ENCODE assay signal across 13 mouse cellular contexts in the genomic region with DNA sequence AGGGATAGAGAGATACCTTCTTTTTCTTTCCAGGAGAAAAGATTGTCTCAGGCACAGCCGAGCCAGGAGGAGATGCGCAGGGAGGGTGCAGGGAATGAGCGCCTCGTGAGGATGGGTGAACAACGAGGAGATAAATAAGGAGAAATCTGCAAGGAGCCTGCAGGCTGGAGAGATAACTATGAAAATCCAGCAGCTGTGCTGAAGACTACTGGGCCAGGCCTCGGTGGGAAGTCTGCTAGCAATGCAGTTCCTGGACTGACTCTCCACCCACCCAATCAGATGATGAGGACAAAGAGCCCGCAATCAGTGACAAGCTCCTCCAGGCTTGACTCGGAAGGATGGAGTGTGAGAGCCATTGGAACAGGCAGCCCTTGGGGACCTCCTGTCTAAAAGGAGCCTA. TPM values are rescaled to one million over a fixed set of nuclear protein-coding genes. Genes with fewer than 3 reads are reported as not detected.
DNase-seq lines count a peak whose midpoint lies in the region; ATAC-seq and TF ChIP-seq lines count a peak whose summit lies in the region.
"Had no signal": no experiment of that assay in that cellular context is flagged by ENCODE, and none has a peak within 500 bp of the region (broad histone marks: within the 10 kb centered on the region; RNA-seq: fewer than 3 reads in every experiment).

No protein-coding gene starts in this region.

- H3K4me3 ChIP-seq in forebrain, embryonic 14.5 days (ENCODE audit: low read depth, low read length), result no peak overlapping the region
- no peak overlapping the region for H3K4me3 ChIP-seq in forebrain, embryonic 12.5 days (replicated peaks)
- no peak overlapping the region for H3K4me3 ChIP-seq in limb, embryonic 13.5 days
- H3K4me3 ChIP-seq in limb, embryonic 10.5 days, result no peak overlapping the region
- no peak overlapping the region for H3K4me3 ChIP-seq in hindbrain, postnatal 0 days (ENCODE audit: low read length)
- H3K4me3 ChIP-seq: heart, embryonic 13.5 days; limb, embryonic 12.5 days had no signal

- ATAC-seq in forebrain, embryonic 14.5 days, result peak; percentile 44; the same call in 1 of the 2 replicates
- no peak for ATAC-seq in forebrain, embryonic 12.5 days (ENCODE audit: low FRiP score)
- no peak for ATAC-seq in limb, embryonic 13.5 days (ENCODE audit: low FRiP score, low read depth)
- ATAC-seq in hindbrain, postnatal 0 days, result peak; percentile 33
- ATAC-seq: lung, postnatal 0 days had no signal

- no peaks in the 10 kb centered on the region for H3K36me3 ChIP-seq in forebrain, embryonic 14.5 days (ENCODE audit: control insufficient read depth, insufficient read depth, low read length)
- no peaks in the 10 kb centered on the region for H3K36me3 ChIP-seq in forebrain, embryonic 12.5 days (replicated peaks)
- H3K36me3 ChIP-seq in limb, embryonic 13.5 days, result no peaks in the 10 kb centered on the region
- no peaks in the 10 kb centered on the region for H3K36me3 ChIP-seq in limb, embryonic 10.5 days
- no peaks in the 10 kb centered on the region for H3K36me3 ChIP-seq in hindbrain, postnatal 0 days (ENCODE audit: insufficient read depth, low read length)
- H3K36me3 ChIP-seq: heart, embryonic 13.5 days; limb, embryonic 12.5 days had no signal

- 19% methylated on average over 8 of the region's 8 CpGs for WGBS in forebrain, embryonic 14.5 days
- WGBS in forebrain, embryonic 12.5 days, result 13% methylated on average over 8 of the region's 8 CpGs
- WGBS in limb, embryonic 13.5 days, result 23% methylated on average over 8 of the region's 8 CpGs
- WGBS in limb, embryonic 10.5 days, result 23% methylated on average over 8 of the region's 8 CpGs
- WGBS in hindbrain, postnatal 0 days, result 18% methylated on average over 8 of the region's 8 CpGs

- H3K27me3 ChIP-seq in forebrain, embryonic 14.5 days (replicated peaks; ENCODE audit: control insufficient read depth, insufficient read depth, low read length), result no peaks in the 10 kb centered on the region
- no peaks in the 10 kb centered on the region; the same call in 1 of the 2 replicates for H3K27me3 ChIP-seq in forebrain, embryonic 12.5 days
- no peaks in the 10 kb centered on the region for H3K27me3 ChIP-seq in limb, embryonic 13.5 days
- peaks cover 15% of the 10 kb centered on the region for H3K27me3 ChIP-seq in limb, embryonic 10.5 days (ENCODE audit: low read depth, poor library complexity, severe bottlenecking)
- no peaks in the 10 kb centered on the region for H3K27me3 ChIP-seq in hindbrain, postnatal 0 days (ENCODE audit: insufficient read depth, low read length)
- H3K27me3 ChIP-seq: Patski had no signal

- no peak overlapping the region for H3K4me2 ChIP-seq in forebrain, embryonic 14.5 days (ENCODE audit: low read length)
- H3K4me2 ChIP-seq in forebrain, embryonic 12.5 days, result no peak overlapping the region
- 0 out of 2 replicates have a peak overlapping the region, but pooled peaks have one; percentile 16 for H3K4me2 ChIP-seq in limb, embryonic 13.5 days (replicated peaks)
- H3K4me2 ChIP-seq in hindbrain, postnatal 0 days (ENCODE audit: low read depth, low read length), result peak overlapping the region; percentile 19; the same call in 1 of the 2 replicates
- H3K4me2 ChIP-seq: heart, embryonic 13.5 days; limb, embryonic 12.5 days had no signal

- no peak for DNase-seq in forebrain, embryonic 14.5 days (ENCODE audit: low spot score)
- no peak for DNase-seq in limb, embryonic 10.5 days (ENCODE audit: low spot score)
- peak; percentile 44 for DNase-seq in hindbrain, postnatal 0 days (ENCODE audit: low spot score)
- DNase-seq in right cerebral cortex, postnatal 14 days, result peak; percentile 38
- DNase-seq in cerebellum, adult 9-10 months, result no peak
- no peak for DNase-seq in adrenal gland, postnatal 25 days

- H3K9ac ChIP-seq in forebrain, embryonic 14.5 days (ENCODE audit: low read length), result no peak overlapping the region
- no peak overlapping the region for H3K9ac ChIP-seq in forebrain, embryonic 12.5 days
- H3K9ac ChIP-seq in limb, embryonic 13.5 days, result no peak overlapping the region
- H3K9ac ChIP-seq in hindbrain, postnatal 0 days (replicated peaks; ENCODE audit: low read length), result 0 out of 2 replicates have a peak overlapping the region, but pooled peaks have one; percentile 25
- H3K9ac ChIP-seq: heart, embryonic 13.5 days; limb, embryonic 12.5 days had no signal

- no peaks in the 10 kb centered on the region for H3K4me1 ChIP-seq in forebrain, embryonic 14.5 days (ENCODE audit: control insufficient read depth, insufficient read depth, low read length)
- H3K4me1 ChIP-seq in forebrain, embryonic 12.5 days, result peaks cover 16% of the 10 kb centered on the region
- peaks cover 43% of the 10 kb centered on the region for H3K4me1 ChIP-seq in limb, embryonic 13.5 days
- H3K4me1 ChIP-seq in limb, embryonic 10.5 days, result peaks cover 32% of the 10 kb centered on the region
- peaks cover 4% of the 10 kb centered on the region; the same call in 1 of the 2 replicates for H3K4me1 ChIP-seq in hindbrain, postnatal 0 days (ENCODE audit: insufficient read depth, low read length)

- H3K9me3 ChIP-seq in forebrain, embryonic 14.5 days (replicated peaks; ENCODE audit: control insufficient read depth, low read length), result no peaks in the 10 kb centered on the region
- H3K9me3 ChIP-seq in forebrain, embryonic 12.5 days, result no peaks in the 10 kb centered on the region
- H3K9me3 ChIP-seq in limb, embryonic 13.5 days, result no peaks in the 10 kb centered on the region
- H3K9me3 ChIP-seq in limb, embryonic 10.5 days (replicated peaks), result no peaks in the 10 kb centered on the region
- no peaks in the 10 kb centered on the region for H3K9me3 ChIP-seq in hindbrain, postnatal 0 days (ENCODE audit: low read length)
- H3K9me3 ChIP-seq: heart, embryonic 13.5 days; limb, embryonic 12.5 days had no signal

- no peak for TF ChIP-seq CTCF in hindbrain, postnatal 0 days (IDR thresholded peaks at IDR 0.05; ENCODE audit: low read depth)

- H3K27ac ChIP-seq in forebrain, embryonic 14.5 days (ENCODE audit: low read depth, low read length), result no peak overlapping the region
- H3K27ac ChIP-seq in forebrain, embryonic 12.5 days, result no peak overlapping the region
- H3K27ac ChIP-seq in limb, embryonic 13.5 days, result no peak overlapping the region; the same call in 1 of the 2 replicates
- no peak overlapping the region for H3K27ac ChIP-seq in limb, embryonic 10.5 days
- H3K27ac ChIP-seq in hindbrain, postnatal 0 days, result peak overlapping the region; percentile 34; the same call in 1 of the 2 replicates
- H3K27ac ChIP-seq: heart, embryonic 13.5 days; limb, embryonic 12.5 days had no signal

RNA-seq across cellular contexts. Expression of a gene that starts 12.5 kb away (rescaled TPM):
- 4.6 and 5.8 TPM in 2 replicates for polyA plus RNA-seq in forebrain, embryonic 14.5 days (2014; fragmentation: Nextera tagmentation; extraction: Ambion mirVana)
- polyA plus RNA-seq in forebrain, embryonic 12.5 days (2016; fragmentation: Nextera tagmentation; extraction: Ambion mirVana), result 4.9 and 5.4 TPM in 2 replicates
- 2.1 and 2.3 TPM in 2 replicates for polyA plus RNA-seq in limb, embryonic 13.5 days (2015; fragmentation: Nextera tagmentation; extraction: Ambion mirVana)
- polyA plus RNA-seq in limb, embryonic 10.5 days (2016; fragmentation: Nextera tagmentation; extraction: Ambion mirVana), result 2.8 and 3.0 TPM in 2 replicates
- 58.5 and 66.0 TPM in 2 replicates for total RNA-seq in hindbrain, postnatal 0 days (2014; rRNA removed)
- polyA plus RNA-seq in hindbrain, postnatal 0 days (2015; fragmentation: Nextera tagmentation; extraction: Ambion mirVana), result 7.0 and 7.2 TPM in 2 replicates
- 2.2 and 3.3 TPM in 2 replicates for total RNA-seq in adrenal gland, postnatal 25 days (2021)

RNA-seq across cellular contexts. Expression of a gene that starts 48.1 kb away (rescaled TPM):
- polyA plus RNA-seq in forebrain, embryonic 14.5 days (2014; fragmentation: Nextera tagmentation; extraction: Ambion mirVana), result 0.10 and 0.16 TPM in 2 replicates
- polyA plus RNA-seq in forebrain, embryonic 12.5 days (2016; fragmentation: Nextera tagmentation; extraction: Ambion mirVana), result not detected in 2 replicates
- 0.14 and 0.20 TPM in 2 replicates for polyA plus RNA-seq in limb, embryonic 13.5 days (2015; fragmentation: Nextera tagmentation; extraction: Ambion mirVana)
- 0.15 TPM in 1 of 2 replicates, not detected in the other for polyA plus RNA-seq in limb, embryonic 10.5 days (2016; fragmentation: Nextera tagmentation; extraction: Ambion mirVana)
- total RNA-seq in hindbrain, postnatal 0 days (2014; rRNA removed), result 0.10 TPM in 1 of 2 replicates, not detected in the other
- polyA plus RNA-seq in hindbrain, postnatal 0 days (2015; fragmentation: Nextera tagmentation; extraction: Ambion mirVana), result 0.13 and 0.25 TPM in 2 replicates
- total RNA-seq in adrenal gland, postnatal 25 days (2021), result 0.24 TPM in 1 of 2 replicates, not detected in the other
- polyA plus RNA-seq: C2C12; limb, embryonic 12.5 days had no signal

Comparison
In these comparisons a context has a peak if more than half of its experiments do, and no peak if none do; other contexts are left out.
1. ATAC-seq: peak in forebrain, embryonic 14.5 days (single experiment) and hindbrain, postnatal 0 days (single experiment); none in forebrain, embryonic 12.5 days (single experiment) and limb, embryonic 13.5 days (single experiment).
2. DNase-seq: peak in hindbrain, postnatal 0 days (single experiment) and right cerebral cortex, postnatal 14 days (single experiment); none in forebrain, embryonic 14.5 days (single experiment), limb, embryonic 10.5 days (single experiment), cerebellum, adult 9-10 months (single experiment) and adrenal gland, postnatal 25 days (single experiment).
3. H3K4me2 ChIP-seq: peak in limb, embryonic 13.5 days (single experiment) and hindbrain, postnatal 0 days (single experiment); none in forebrain, embryonic 14.5 days (single experiment) and forebrain, embryonic 12.5 days (single experiment).